ENCODE assay signal across 9 mouse cellular contexts in genomic region chr15:103134277-103135086, GRCm38 (mm10). TPM values are rescaled to one million over a fixed set of nuclear protein-coding genes. Genes with fewer than 3 reads are reported as not detected.
DNase-seq lines count a peak whose midpoint lies in the region; ATAC-seq and TF ChIP-seq lines count a peak whose summit lies in the region.
"Had no signal": no experiment of that assay in that cellular context is flagged by ENCODE, and none has a peak within 500 bp of the region (broad histone marks: within the 10 kb centered on the region; RNA-seq: fewer than 3 reads in every experiment).

No protein-coding gene starts in this region.

- no peaks in the 10 kb centered on the region for H3K9me3 ChIP-seq in forebrain, embryonic 10.5 days
- H3K9me3 ChIP-seq in intestine, embryonic 16.5 days (ENCODE audit: control insufficient read depth, low read length) = no peaks in the 10 kb centered on the region
- no peaks in the 10 kb centered on the region; the same call in 1 of the 2 replicates for H3K9me3 ChIP-seq in neural tube, embryonic 13.5 days
- H3K9me3 ChIP-seq in liver, postnatal 0 days (ENCODE audit: low read length) = peaks cover 3% of the 10 kb centered on the region; the same call in 1 of the 2 replicates
- no peaks in the 10 kb centered on the region for H3K9me3 ChIP-seq in lung, postnatal 0 days (ENCODE audit: low read length)

- no peak overlapping the region for H3K4me3 ChIP-seq in forebrain, embryonic 10.5 days
- H3K4me3 ChIP-seq in intestine, embryonic 16.5 days (ENCODE audit: low read length) = no peak overlapping the region
- H3K4me3 ChIP-seq in neural tube, embryonic 13.5 days = no peak overlapping the region
- no peak overlapping the region for H3K4me3 ChIP-seq in liver, postnatal 0 days (ENCODE audit: low read depth, low read length)
- no peak overlapping the region for H3K4me3 ChIP-seq in lung, postnatal 0 days (ENCODE audit: low read depth, low read length)

- no peak overlapping the region for H3K4me2 ChIP-seq in intestine, embryonic 16.5 days (ENCODE audit: low read depth, low read length)
- H3K4me2 ChIP-seq in neural tube, embryonic 13.5 days = peak overlapping the region; percentile 30
- H3K4me2 ChIP-seq in liver, postnatal 0 days (ENCODE audit: low read depth, low read length) = no peak overlapping the region
- no peak overlapping the region for H3K4me2 ChIP-seq in lung, postnatal 0 days (replicated peaks; ENCODE audit: low read depth, low read length)

- H3K27ac ChIP-seq in forebrain, embryonic 10.5 days = 0 out of 2 replicates have a peak overlapping the region, but pooled peaks have one; percentile 8
- H3K27ac ChIP-seq in intestine, embryonic 16.5 days (ENCODE audit: low read length) = no peak overlapping the region
- H3K27ac ChIP-seq in neural tube, embryonic 13.5 days (replicated peaks) = peak overlapping the region; percentile 97
- H3K27ac ChIP-seq in liver, postnatal 0 days (ENCODE audit: low read depth) = no peak overlapping the region
- H3K27ac ChIP-seq in lung, postnatal 0 days (ENCODE audit: low read length) = no peak overlapping the region

- peaks cover 22% of the 10 kb centered on the region for H3K4me1 ChIP-seq in forebrain, embryonic 10.5 days
- H3K4me1 ChIP-seq in intestine, embryonic 16.5 days (ENCODE audit: control insufficient read depth, insufficient read depth, low read length) = 0 out of 2 replicates have a peak, but pooled peaks cover 2% of the 10 kb centered on the region
- peaks cover 62% of the 10 kb centered on the region for H3K4me1 ChIP-seq in neural tube, embryonic 13.5 days (replicated peaks)
- no peaks in the 10 kb centered on the region for H3K4me1 ChIP-seq in liver, postnatal 0 days (ENCODE audit: insufficient read depth)
- H3K4me1 ChIP-seq in lung, postnatal 0 days (ENCODE audit: insufficient read depth, low read depth, low read length) = no peaks in the 10 kb centered on the region; the same call in 1 of the 2 replicates

- no peak for TF ChIP-seq CTCF in liver, postnatal 0 days (IDR thresholded peaks at IDR 0.05; ENCODE audit: low read depth)
- no peak for TF ChIP-seq CTCF in lung, postnatal 0 days (IDR thresholded peaks at IDR 0.05)

- WGBS in forebrain, embryonic 10.5 days = 36% methylated on average over 5 of the region's 5 CpGs
- WGBS in intestine, embryonic 16.5 days = 36% methylated on average over 5 of the region's 5 CpGs
- WGBS in neural tube, embryonic 13.5 days = 23% methylated on average over 5 of the region's 5 CpGs
- WGBS in liver, postnatal 0 days (ENCODE audit: insufficient replicate concordance) = 29% methylated on average over 5 of the region's 5 CpGs
- 31% methylated on average over 5 of the region's 5 CpGs for WGBS in lung, postnatal 0 days

- no peak overlapping the region for H3K9ac ChIP-seq in intestine, embryonic 16.5 days (ENCODE audit: low read depth, low read length)
- H3K9ac ChIP-seq in neural tube, embryonic 13.5 days = peak overlapping the region; percentile 43
- no peak overlapping the region for H3K9ac ChIP-seq in liver, postnatal 0 days (replicated peaks)
- H3K9ac ChIP-seq in lung, postnatal 0 days (replicated peaks; ENCODE audit: low read depth) = no peak overlapping the region

- TF ChIP-seq EP300 in liver, postnatal 0 days (IDR thresholded peaks at IDR 0.05; ENCODE audit: low read depth) = no peak
- TF ChIP-seq EP300 in lung, postnatal 0 days (IDR thresholded peaks at IDR 0.05) = no peak

- ATAC-seq in intestine, embryonic 16.5 days = peak; percentile 44; the same call in 1 of the 2 replicates
- ATAC-seq in neural tube, embryonic 13.5 days (ENCODE audit: low read depth) = peak; percentile 55
- no peak for ATAC-seq in liver, postnatal 0 days
- ATAC-seq in lung, postnatal 0 days = no peak

- no peaks in the 10 kb centered on the region for H3K36me3 ChIP-seq in forebrain, embryonic 10.5 days (replicated peaks)
- no peaks in the 10 kb centered on the region for H3K36me3 ChIP-seq in intestine, embryonic 16.5 days (ENCODE audit: control insufficient read depth, insufficient read depth, low read length)
- H3K36me3 ChIP-seq in neural tube, embryonic 13.5 days = no peaks in the 10 kb centered on the region
- no peaks in the 10 kb centered on the region for H3K36me3 ChIP-seq in liver, postnatal 0 days (replicated peaks; ENCODE audit: insufficient read depth, low read length)
- no peaks in the 10 kb centered on the region for H3K36me3 ChIP-seq in lung, postnatal 0 days (ENCODE audit: insufficient read depth, low read length)

- intact Hi-C loops in left cerebral cortex, postnatal 14 days (cut with DNase I) = no loop called here

- peaks cover 99% of the 10 kb centered on the region for H3K27me3 ChIP-seq in forebrain, embryonic 10.5 days (ENCODE audit: poor library complexity, severe bottlenecking)
- peaks cover 10% of the 10 kb centered on the region; the same call in 1 of the 2 replicates for H3K27me3 ChIP-seq in intestine, embryonic 16.5 days (replicated peaks; ENCODE audit: control insufficient read depth, insufficient read depth, low read length)
- H3K27me3 ChIP-seq in neural tube, embryonic 13.5 days = no peaks in the 10 kb centered on the region
- H3K27me3 ChIP-seq in liver, postnatal 0 days (ENCODE audit: insufficient read depth, low read length) = peaks cover 23% of the 10 kb centered on the region
- H3K27me3 ChIP-seq in lung, postnatal 0 days (replicated peaks; ENCODE audit: insufficient read depth, low read length) = no peaks in the 10 kb centered on the region; the same call in 1 of the 2 replicates

- DNase-seq in lung, postnatal 36 days = peak; percentile 6
- no peak for DNase-seq in lung, postnatal 10 days
- DNase-seq in forebrain, embryonic 10.5 days (ENCODE audit: extremely low spot score, low spot score) = no peak
- no peak for DNase-seq in left cerebral cortex, postnatal 14 days (ENCODE audit: low spot score in 2 of 2)
- DNase-seq in liver, postnatal 0 days = no peak
- DNase-seq in lung, postnatal 0 days (ENCODE audit: low spot score) = no peak
- DNase-seq: cerebellum, postnatal 36 days had no signal

RNA-seq across cellular contexts. Expression of gene Smug1, which starts 32.4 kb away (rescaled TPM):
- 21.7 and 21.8 TPM in 2 replicates for polyA plus RNA-seq in forebrain, embryonic 10.5 days (2016; fragmentation: Nextera tagmentation; extraction: Ambion mirVana)
- 20.2 and 22.1 TPM in 2 replicates for polyA plus RNA-seq in intestine, embryonic 16.5 days (2015; fragmentation: Nextera tagmentation; extraction: Ambion mirVana)
- 36.1 and 41.0 TPM in 2 replicates for polyA plus RNA-seq in neural tube, embryonic 13.5 days (2015; fragmentation: Nextera tagmentation; extraction: Ambion mirVana)
- total RNA-seq in left cerebral cortex, postnatal 14 days (2021) = 10 to 100 TPM; 16.2 to 17.4 TPM
- polyA plus RNA-seq in liver, postnatal 0 days (2015; fragmentation: Nextera tagmentation; extraction: Ambion mirVana) = 3.6 and 3.8 TPM in 2 replicates
- polyA plus RNA-seq in lung, postnatal 0 days (2015; fragmentation: Nextera tagmentation; extraction: Ambion mirVana) = 10.5 and 12.2 TPM in 2 replicates

Comparison
In these comparisons a context has a peak if more than half of its experiments do, and no peak if none do; other contexts are left out.
1. H3K27ac ChIP-seq: peak in forebrain, embryonic 10.5 days (single experiment) and neural tube, embryonic 13.5 days (single experiment); none in intestine, embryonic 16.5 days (single experiment), liver, postnatal 0 days (single experiment) and lung, postnatal 0 days (single experiment).
2. ATAC-seq: peak in intestine, embryonic 16.5 days (single experiment) and neural tube, embryonic 13.5 days (single experiment); none in liver, postnatal 0 days (single experiment) and lung, postnatal 0 days (single experiment).